Mouse (Mus musculus) kidney, embryonic 15.5 days (tissue): ENCODE data around the gene Trim2. TPM values are rescaled to one million over a fixed set of nuclear protein-coding genes. Genes with fewer than 3 reads are reported as not detected.

Experiments used
- ATAC-seq: fragments of 200-750 bp; cut with Nextera tagmentation; replicated peaks from 2 replicates; pipeline ENCODE4 v1.8.0; 2017; ENCODE audit warnings: moderate TSS enrichment; ENCODE audit not compliant: low FRiP score
- H3K27ac ChIP-seq: fragments of 300-500 bp; sonication (generic); 2 replicates; pipeline ENCODE4 v1.5.1; 2015; ENCODE audit warnings: mild to moderate bottlenecking, inconsistent platforms
- H3K27me3 ChIP-seq: fragments of 300-500 bp; sonication (generic); 2 replicates; pipeline ENCODE4 v1.6.1; 2015; ENCODE audit warnings: inconsistent platforms
- H3K36me3 ChIP-seq: fragments of 300-500 bp; sonication (generic); 2 replicates; pipeline ENCODE4 v1.6.1; 2015; ENCODE audit warnings: inconsistent platforms
- H3K4me1 ChIP-seq: fragments of 300-500 bp; sonication (generic); 2 replicates; pipeline ENCODE4 v1.6.1; 2015; ENCODE audit warnings: inconsistent platforms
- H3K4me2 ChIP-seq: fragments of 300-500 bp; sonication (generic); 2 replicates; pipeline ENCODE4 v1.6.1; 2015; ENCODE audit warnings: moderate library complexity, mild to moderate bottlenecking, inconsistent platforms
- H3K4me3 ChIP-seq: fragments of 300-500 bp; sonication (generic); replicated peaks from 2 replicates; pipeline ENCODE4 v1.5.1; 2015; ENCODE audit warnings: mild to moderate bottlenecking, inconsistent platforms
- H3K9ac ChIP-seq: fragments of 300-500 bp; sonication (generic); 2 replicates; pipeline ENCODE4 v1.6.1; 2015; ENCODE audit warnings: mild to moderate bottlenecking, inconsistent platforms
- H3K9me3 ChIP-seq: fragments of 300-500 bp; sonication (generic); replicated peaks from 2 replicates; pipeline ENCODE4 v1.6.1; 2016; ENCODE audit warnings: inconsistent platforms
- WGBS: fragments of 180-500 bp; shearing (Covaris S2); methylation state at CpG from one replicate; pipeline ENCODE4 v1.1.7; 2015; ENCODE audit warnings: mixed read lengths; 5-methylcytosine and 5-hydroxymethylcytosine counted together
- polyA plus RNA-seq: library from polyadenylated mRNA; unstranded; fragments of >200 nt; fragmentation: Nextera tagmentation; extraction: Ambion mirVana; gene quantifications from 2 replicates; pipeline ENCODE4 v1.2.1, GENCODE M21; 2015

Trim2 gene
- polyA plus RNA-seq, 1 experiment from 2014 or later, result 27.8 TPM

DNA sequence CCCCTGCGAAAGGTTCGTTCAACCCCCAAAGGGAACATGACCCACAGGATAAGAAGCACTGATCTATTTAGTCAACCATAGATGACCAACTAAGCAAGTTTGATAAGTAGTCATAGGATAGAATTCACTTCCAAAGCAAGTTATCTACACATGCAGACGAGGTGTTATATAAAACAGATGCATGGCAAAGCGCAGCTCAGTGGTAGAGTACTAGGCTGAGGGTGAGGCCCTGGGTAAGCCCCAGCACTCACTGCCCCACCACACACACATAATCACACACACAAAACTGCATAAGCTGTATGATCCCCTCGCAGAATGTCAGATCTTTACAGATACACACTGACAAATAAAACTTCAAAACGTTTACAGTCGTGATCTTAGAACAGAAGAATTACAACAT is 170.2 kb downstream of the Trim2 start:
- Histone ChIP-seq H3K36me3 (no peaks in the 10 kb centered on the region), H3K4me3 (no peak overlapping the region), H3K4me1 (peaks cover 3% of the 10 kb centered on the region; the same call in 1 of the 2 replicates), H3K9me3 (no peaks in the 10 kb centered on the region), H3K4me2 (no peak overlapping the region), H3K9ac (no peak overlapping the region), H3K27me3 (no peaks in the 10 kb centered on the region), H3K27ac (no peak overlapping the region)
- ATAC-seq, result no peak
- WGBS, result 82% methylated on average over 7 of the region's 7 CpGs

GRCm38 (mm10) chr3:84135933-84136332 is 170.7 kb downstream of the Trim2 start:
- H3K4me2 ChIP-seq, result no peak overlapping the region; the same call in 1 of the 2 replicates
- H3K9me3 ChIP-seq, result no peaks in the 10 kb centered on the region
- no peak for ATAC-seq
- H3K4me1 ChIP-seq, result peaks cover 3% of the 10 kb centered on the region; the same call in 1 of the 2 replicates
- WGBS, result 62% methylated on average over 6 of the region's 6 CpGs
- H3K36me3 ChIP-seq, result no peaks in the 10 kb centered on the region
- no peak overlapping the region for H3K9ac ChIP-seq
- no peak overlapping the region for H3K4me3 ChIP-seq
- H3K27ac ChIP-seq, result no peak overlapping the region
- H3K27me3 ChIP-seq, result no peaks in the 10 kb centered on the region

GRCm38 (mm10) chr3:84135387-84135786 is 171.3 kb downstream of the Trim2 start:
- Histone ChIP-seq H3K9me3 (no peaks in the 10 kb centered on the region), H3K4me1 (peaks cover 3% of the 10 kb centered on the region; the same call in 1 of the 2 replicates), H3K4me2 (peak overlapping the region; percentile 31; the same call in 1 of the 2 replicates), H3K4me3 (no peak overlapping the region), H3K36me3 (no peaks in the 10 kb centered on the region), H3K27me3 (no peaks in the 10 kb centered on the region), H3K27ac (no peak overlapping the region), H3K9ac (no peak overlapping the region)
- peak; percentile 92 for ATAC-seq
- WGBS, result 29% methylated on average over 9 of the region's 9 CpGs

DNA sequence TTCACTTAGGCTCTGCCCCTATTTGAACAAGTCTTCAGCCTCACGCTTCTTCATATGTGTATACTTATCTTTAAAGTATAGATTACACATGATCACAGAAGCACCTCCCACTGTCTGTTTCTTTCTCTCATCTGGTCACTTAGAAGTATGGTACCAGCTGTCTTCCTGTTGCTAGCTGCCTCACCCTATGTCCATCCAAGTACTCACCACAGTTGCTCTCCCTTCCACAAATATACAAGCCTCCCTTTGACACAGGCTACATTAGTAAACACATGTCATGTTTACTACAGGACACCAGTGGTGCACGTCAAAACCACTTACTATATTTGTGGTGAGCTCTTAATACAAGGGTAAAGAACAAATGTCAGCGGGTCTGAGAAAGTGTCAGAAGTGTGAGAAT is 175.3 kb downstream of the Trim2 start:
- Histone ChIP-seq H3K36me3 (no peaks in the 10 kb centered on the region), H3K4me1 (peaks cover 21% of the 10 kb centered on the region), H3K4me2 (no peak overlapping the region), H3K4me3 (no peak overlapping the region), H3K9me3 (no peaks in the 10 kb centered on the region), H3K9ac (no peak overlapping the region), H3K27ac (no peak overlapping the region), H3K27me3 (no peaks in the 10 kb centered on the region)
- no peak for ATAC-seq
- 95% methylated on average over 3 of the region's 3 CpGs for WGBS

- Histone ChIP-seq H3K9ac (no peak overlapping the region), H3K4me2 (no peak overlapping the region), H3K4me3 (no peak overlapping the region), H3K36me3 (no peaks in the 10 kb centered on the region), H3K27ac (no peak overlapping the region), H3K27me3 (no peaks in the 10 kb centered on the region), H3K9me3 (no peaks in the 10 kb centered on the region), H3K4me1 (peaks cover 21% of the 10 kb centered on the region)
- ATAC-seq, result no peak
- WGBS, result 67% methylated on average over 5 of the region's 5 CpGs
Observed at GRCm38 (mm10) chr3:84130776-84131175, 175.9 kb downstream of the Trim2 start.

GRCm38 (mm10) chr3:84128871-84129870 is 177.5 kb downstream of the Trim2 start:
- Histone ChIP-seq H3K27me3 (no peaks in the 10 kb centered on the region), H3K27ac (peak overlapping the region; percentile 77), H3K9ac (no peak overlapping the region), H3K4me3 (no peak overlapping the region), H3K9me3 (no peaks in the 10 kb centered on the region), H3K36me3 (no peaks in the 10 kb centered on the region), H3K4me1 (peaks cover 18% of the 10 kb centered on the region), H3K4me2 (0 out of 2 replicates have a peak overlapping the region, but pooled peaks have one; percentile 8)
- 30% methylated on average over 11 of the region's 11 CpGs for WGBS
- ATAC-seq, result peak; percentile 82

- Histone ChIP-seq H3K9me3 (no peaks in the 10 kb centered on the region), H3K4me1 (peaks cover 18% of the 10 kb centered on the region), H3K36me3 (no peaks in the 10 kb centered on the region), H3K9ac (no peak overlapping the region), H3K4me2 (no peak overlapping the region), H3K4me3 (no peak overlapping the region), H3K27ac (0 out of 2 replicates have a peak overlapping the region, but pooled peaks have one; percentile 14), H3K27me3 (no peaks in the 10 kb centered on the region)
- 52% methylated on average over 2 of the region's 2 CpGs for WGBS
- ATAC-seq, result no peak
Observed at GRCm38 (mm10) chr3:84127431-84127830, 179.2 kb downstream of the Trim2 start.

DNA sequence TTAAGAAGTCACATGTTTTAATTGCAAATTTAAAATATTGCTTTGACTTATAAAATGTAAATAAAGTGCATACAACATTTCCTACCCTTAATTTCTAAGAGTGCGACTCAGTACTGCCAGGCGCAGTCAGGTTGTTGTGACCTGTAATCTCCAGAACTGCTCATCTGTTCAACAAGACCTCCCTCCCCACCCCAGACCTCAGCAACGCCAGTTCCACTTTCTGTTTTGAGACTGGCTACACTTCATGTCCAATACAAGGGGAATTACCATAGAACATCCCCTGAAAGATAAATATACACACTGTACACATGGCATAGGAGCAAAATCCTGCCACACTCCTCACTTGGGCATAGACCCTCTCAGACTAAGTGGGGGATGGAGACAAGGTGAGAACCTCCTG is 180.0 kb downstream of the Trim2 start:
- peaks cover 18% of the 10 kb centered on the region for H3K4me1 ChIP-seq
- H3K27me3 ChIP-seq, result no peaks in the 10 kb centered on the region
- H3K9ac ChIP-seq, result no peak overlapping the region
- no peak overlapping the region for H3K4me3 ChIP-seq
- no peak overlapping the region for H3K27ac ChIP-seq
- ATAC-seq, result no peak
- no peaks in the 10 kb centered on the region for H3K36me3 ChIP-seq
- 85% methylated on average over 3 of the region's 3 CpGs for WGBS
- H3K9me3 ChIP-seq, result no peaks in the 10 kb centered on the region
- H3K4me2 ChIP-seq, result no peak overlapping the region

DNA sequence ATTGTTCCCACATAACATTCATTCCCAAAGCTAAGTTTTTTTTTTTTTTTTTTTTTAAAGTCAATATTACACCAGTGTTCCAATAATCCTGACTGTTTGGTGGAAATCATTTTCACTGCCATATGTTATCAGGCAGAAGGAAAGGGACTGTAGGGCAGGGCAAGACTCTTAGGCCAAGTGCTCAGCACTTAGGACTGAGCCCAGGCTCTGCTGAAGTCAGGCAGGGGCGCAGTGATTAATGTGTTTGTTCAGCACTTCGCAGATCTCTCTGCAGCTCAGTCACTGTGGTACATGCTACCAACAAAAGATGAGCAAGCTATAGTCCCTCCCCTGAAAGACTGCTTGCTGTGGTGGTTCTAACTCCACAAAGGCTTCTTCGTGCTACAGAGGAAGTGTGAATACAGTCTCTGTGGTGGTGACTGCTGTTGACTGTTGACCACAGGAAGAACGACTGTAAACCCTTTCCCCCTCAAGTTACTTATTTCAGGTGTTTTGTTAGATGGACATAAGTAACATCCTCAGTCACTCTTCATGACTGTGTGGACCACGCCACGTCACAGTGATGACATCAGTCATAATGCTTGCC is 180.9 kb downstream of the Trim2 start:
- no peaks in the 10 kb centered on the region for H3K9me3 ChIP-seq
- WGBS, result 65% methylated on average over 6 of the region's 6 CpGs
- H3K9ac ChIP-seq, result no peak overlapping the region
- no peak overlapping the region for H3K4me3 ChIP-seq
- ATAC-seq, result no peak
- H3K36me3 ChIP-seq, result no peaks in the 10 kb centered on the region
- no peak overlapping the region for H3K27ac ChIP-seq
- H3K4me1 ChIP-seq, result peaks cover 18% of the 10 kb centered on the region
- H3K27me3 ChIP-seq, result no peaks in the 10 kb centered on the region
- H3K4me2 ChIP-seq, result no peak overlapping the region

- H3K27ac ChIP-seq, result no peak overlapping the region
- peaks cover 6% of the 10 kb centered on the region; the same call in 1 of the 2 replicates for H3K4me1 ChIP-seq
- 56% methylated on average over 3 of the region's 3 CpGs for WGBS
Observed at GRCm38 (mm10) chr3:84123461-84123860, 183.2 kb downstream of the Trim2 start.

GRCm38 (mm10) chr3:84118718-84119117 is 188.0 kb downstream of the Trim2 start:
- Histone ChIP-seq H3K4me2 (no peak overlapping the region), H3K27me3 (no peaks in the 10 kb centered on the region), H3K27ac (no peak overlapping the region), H3K4me1 (no peaks in the 10 kb centered on the region), H3K9me3 (no peaks in the 10 kb centered on the region), H3K4me3 (no peak overlapping the region), H3K36me3 (no peaks in the 10 kb centered on the region), H3K9ac (no peak overlapping the region)
- 53% methylated on average over 7 of the region's 7 CpGs for WGBS
- ATAC-seq, result no peak

More at GRCm38 (mm10) chr3:84123461-84123860, 183.2 kb downstream of the Trim2 start:
- H3K27me3 ChIP-seq, result no peaks in the 10 kb centered on the region
- H3K9me3 ChIP-seq, result no peaks in the 10 kb centered on the region
- H3K4me3 ChIP-seq, result no peak overlapping the region
- H3K4me2 ChIP-seq, result no peak overlapping the region
- no peaks in the 10 kb centered on the region for H3K36me3 ChIP-seq
- no peak overlapping the region for H3K9ac ChIP-seq
- no peak for ATAC-seq

- H3K4me1 ChIP-seq, result no peaks in the 10 kb centered on the region
- 79% methylated on average over 7 of the region's 7 CpGs for WGBS
- H3K9ac ChIP-seq, result no peak overlapping the region
- H3K9me3 ChIP-seq, result no peaks in the 10 kb centered on the region
- no peaks in the 10 kb centered on the region for H3K36me3 ChIP-seq
- H3K4me2 ChIP-seq, result no peak overlapping the region
- no peaks in the 10 kb centered on the region for H3K27me3 ChIP-seq
- ATAC-seq, result no peak
- H3K4me3 ChIP-seq, result no peak overlapping the region
- H3K27ac ChIP-seq, result no peak overlapping the region
Observed at GRCm38 (mm10) chr3:84118178-84118577, 188.5 kb downstream of the Trim2 start.
